Mouse (Mus musculus) spleen, postnatal 4 days (tissue): ENCODE measurements at regions not wholly inside any gene's neighbourhood (a gene's known extent, or its start where the extent isn't known, plus 50 kb on each side); places are given as distances from the start of the nearest gene placed in this dataset.
A peak's percentile ranks its signal among the peaks of the same experiment; 100 is the strongest.
"Not testable (repeated sequence)": the region's sequence is repeated elsewhere in the genome, so short reads cannot be mapped to it uniquely, and the experiment has no call there.

ENCODE experiments used
- DNase-seq, 2 experiments: peaks; one replicate each; pipeline ENCODE4 v3.0.0; 2022; ENCODE audit warnings: low spot score in 2 of 2

DNA sequence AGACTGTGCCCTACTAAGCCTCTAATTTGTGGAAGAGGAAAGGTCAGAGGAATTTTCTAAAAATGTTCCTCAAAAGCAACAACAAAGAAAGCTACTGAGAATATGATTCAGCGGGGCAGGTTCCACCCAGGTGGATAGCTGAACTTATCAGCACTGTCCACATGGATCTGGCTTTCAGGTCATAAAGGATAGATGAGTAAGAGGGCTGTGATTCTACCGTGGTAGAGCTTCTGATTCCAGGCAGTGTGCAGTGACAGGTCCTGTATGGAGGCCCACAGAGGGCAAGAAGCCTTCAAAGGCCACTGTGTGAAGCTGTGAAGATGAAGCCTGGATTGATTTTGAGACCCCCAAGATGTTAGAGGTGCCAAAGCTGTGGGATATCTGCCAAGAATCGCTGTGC, 51.8 kb downstream of the Teddm3 start:
- DNase-seq, result not testable (repeated sequence)

- DNase-seq, result not testable (repeated sequence)
Observed at GRCm38 (mm10) chr16:21100126-21100525, 53.7 kb downstream of the Teddm3 start.

- DNase-seq, result no peak
Observed at GRCm38 (mm10) chr16:21074779-21075148, 79.0 kb downstream of the Teddm3 start.

- DNase-seq, result not testable (repeated sequence)
Observed at GRCm38 (mm10) chr16:21074082-21074778, 79.6 kb downstream of the Teddm3 start.

DNA sequence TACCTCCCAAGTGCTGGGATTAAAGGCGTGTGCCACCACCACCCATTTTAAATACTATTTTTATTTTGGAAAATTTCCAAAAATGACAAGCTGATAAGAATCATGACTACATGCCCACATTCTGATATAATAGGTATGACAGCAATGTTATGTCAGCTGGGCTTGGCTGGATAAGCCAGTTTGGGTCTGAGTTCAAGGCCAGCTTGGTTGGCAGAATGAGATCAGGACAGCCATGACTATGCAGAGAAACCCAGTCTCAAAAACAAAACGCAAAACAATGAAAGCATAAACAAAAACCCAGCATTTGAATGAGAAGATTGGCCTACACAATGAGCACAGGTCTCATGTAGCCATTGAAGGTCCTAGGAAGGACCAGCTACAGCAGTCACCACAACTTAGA, 93.6 kb downstream of the Teddm3 start:
- no peak for DNase-seq

DNA sequence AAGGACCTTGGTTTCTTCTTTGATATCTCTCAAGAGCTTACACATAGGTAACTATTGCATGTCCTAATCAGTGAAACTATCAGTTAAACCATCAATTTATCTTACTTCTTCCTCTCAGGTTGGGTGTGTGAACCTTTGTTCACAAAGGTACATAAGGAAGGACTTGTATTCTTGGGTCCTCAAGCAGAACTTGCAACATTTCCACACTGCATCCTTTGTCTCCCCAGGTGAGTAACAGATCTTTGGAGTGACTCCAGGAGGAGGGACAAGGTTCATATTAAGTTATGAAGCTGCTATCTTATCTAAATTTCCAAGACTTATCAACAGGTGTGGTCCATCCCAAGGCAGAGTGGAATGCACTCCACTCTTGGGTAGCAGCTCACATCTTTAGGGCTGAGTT, 99.0 kb downstream of the Teddm3 start:
- no peak for DNase-seq

- DNase-seq, result not testable (repeated sequence)
Observed at GRCm38 (mm10) chr16:21022087-21022486, 131.7 kb downstream of the Teddm3 start.

GRCm38 (mm10) chr16:21004871-21005270, 148.9 kb downstream of the Teddm3 start:
- DNase-seq, result no peak

DNA sequence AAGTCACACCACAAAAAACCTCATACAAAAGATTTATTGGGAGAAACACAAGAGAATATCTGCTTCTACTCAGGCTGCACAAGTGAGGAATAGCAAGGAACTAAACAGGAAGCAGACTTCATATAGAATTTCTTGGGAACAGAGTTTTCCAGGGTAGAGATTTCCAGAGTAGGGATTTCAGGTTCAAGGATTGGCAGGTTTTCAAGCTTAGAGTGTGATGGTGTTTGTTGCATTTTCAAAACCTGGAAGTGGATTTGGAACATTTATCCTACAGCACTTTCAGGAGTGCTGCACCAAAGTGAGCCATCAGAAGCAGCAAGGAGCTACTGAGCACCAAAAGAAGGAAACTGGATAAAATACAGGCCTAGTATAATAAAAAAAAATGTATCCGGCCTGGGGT, 152.7 kb downstream of the Teddm3 start:
- no peak for DNase-seq

GRCm38 (mm10) chr16:20990524-20990923, 163.3 kb downstream of the Teddm3 start:
- no peak for DNase-seq

DNA sequence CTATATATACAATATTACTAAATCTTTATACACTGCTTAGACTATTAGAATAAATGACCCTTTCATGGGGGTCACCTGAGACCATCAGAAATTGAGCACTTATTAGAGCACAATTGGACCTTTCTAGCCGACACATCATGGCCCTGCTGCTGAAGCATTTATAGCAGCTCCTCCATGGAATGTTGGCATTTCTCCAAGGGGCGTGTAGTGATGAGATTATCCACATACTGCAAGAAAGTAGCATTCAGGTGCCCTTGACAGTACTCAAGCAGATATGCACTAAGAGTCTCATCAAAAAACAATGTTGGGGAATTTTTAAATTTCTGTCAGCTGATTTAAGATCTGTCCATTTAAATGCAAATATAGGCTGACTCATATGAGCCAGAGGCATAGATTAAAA, 178.4 kb downstream of the Teddm3 start:
- DNase-seq, result no peak

- DNase-seq, result no peak
Observed at GRCm38 (mm10) chr16:20972442-20972841, 181.4 kb downstream of the Teddm3 start.

DNA sequence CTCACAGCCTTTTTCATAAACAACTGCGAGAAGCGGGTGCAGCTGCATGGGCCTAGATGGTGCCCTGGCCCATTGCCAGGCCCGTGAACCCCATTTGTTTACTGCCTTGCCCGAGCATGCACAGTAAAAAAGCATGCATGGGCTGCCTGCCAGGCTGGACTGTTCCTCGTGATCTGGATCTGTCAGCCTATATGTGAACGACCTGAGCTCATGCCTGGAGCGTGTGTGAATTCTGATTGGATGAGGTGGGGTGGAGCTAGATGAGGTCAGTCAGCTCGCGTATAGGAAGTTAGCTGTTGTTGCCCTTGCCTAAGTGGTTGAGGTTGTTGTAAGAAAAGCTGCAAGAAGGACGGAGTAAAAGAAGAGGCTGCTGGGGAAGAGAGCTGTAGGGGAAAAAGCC, 194.9 kb downstream of the Teddm3 start:
- peak in 1 of 2 experiments; percentile 54 for DNase-seq

DNA sequence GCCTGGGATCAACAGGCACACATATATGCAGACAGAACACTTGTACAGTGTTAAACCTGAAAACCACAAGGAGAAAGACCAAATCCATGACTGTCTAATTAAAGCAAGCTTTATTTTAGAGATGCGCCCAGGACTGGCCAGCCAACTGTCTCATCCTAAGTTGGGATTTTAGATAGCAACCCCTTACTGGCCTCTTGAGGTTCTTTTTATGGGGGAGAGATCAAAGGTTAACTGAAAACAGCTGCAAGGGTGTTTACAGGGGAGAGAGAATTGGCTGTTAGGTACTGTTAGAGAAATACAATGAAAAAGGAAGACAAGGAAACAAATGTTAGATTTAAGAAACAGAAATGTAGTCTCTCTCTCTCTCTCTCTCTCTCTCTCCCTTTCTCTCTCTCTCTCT, 202.4 kb upstream of the Thpo start:
- DNase-seq, result no peak

DNA sequence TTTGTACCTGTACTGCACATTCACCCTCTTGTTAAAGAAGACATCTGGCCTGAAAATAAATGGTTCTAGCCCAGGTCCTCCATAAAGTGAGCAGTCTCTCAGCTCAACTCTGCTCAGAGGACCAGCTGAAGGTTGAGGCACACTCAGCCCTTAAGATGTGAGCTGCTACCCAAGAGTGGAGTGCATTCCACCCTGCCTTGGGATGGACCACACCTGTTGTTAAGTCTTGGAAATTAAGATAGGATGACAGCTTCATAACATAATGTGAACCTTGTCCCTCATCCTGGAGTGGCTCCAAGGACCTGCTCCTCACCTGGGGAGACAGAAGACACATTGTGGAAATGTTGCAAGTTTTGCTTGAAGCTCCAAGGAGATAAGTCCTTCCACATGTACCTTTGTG, 200.5 kb upstream of the Thpo start:
- DNase-seq, result peak in 1 of 2 experiments; percentile 14

- peak in 1 of 2 experiments; percentile 16 for DNase-seq
Observed at GRCm38 (mm10) chr16:20930003-20930402, 195.7 kb upstream of the Thpo start.

- not testable (repeated sequence) for DNase-seq
Observed at GRCm38 (mm10) chr16:20925776-20926175, 191.5 kb upstream of the Thpo start.

GRCm38 (mm10) chr16:20910864-20911263, 176.6 kb upstream of the Thpo start:
- DNase-seq, result not testable (repeated sequence)

DNA sequence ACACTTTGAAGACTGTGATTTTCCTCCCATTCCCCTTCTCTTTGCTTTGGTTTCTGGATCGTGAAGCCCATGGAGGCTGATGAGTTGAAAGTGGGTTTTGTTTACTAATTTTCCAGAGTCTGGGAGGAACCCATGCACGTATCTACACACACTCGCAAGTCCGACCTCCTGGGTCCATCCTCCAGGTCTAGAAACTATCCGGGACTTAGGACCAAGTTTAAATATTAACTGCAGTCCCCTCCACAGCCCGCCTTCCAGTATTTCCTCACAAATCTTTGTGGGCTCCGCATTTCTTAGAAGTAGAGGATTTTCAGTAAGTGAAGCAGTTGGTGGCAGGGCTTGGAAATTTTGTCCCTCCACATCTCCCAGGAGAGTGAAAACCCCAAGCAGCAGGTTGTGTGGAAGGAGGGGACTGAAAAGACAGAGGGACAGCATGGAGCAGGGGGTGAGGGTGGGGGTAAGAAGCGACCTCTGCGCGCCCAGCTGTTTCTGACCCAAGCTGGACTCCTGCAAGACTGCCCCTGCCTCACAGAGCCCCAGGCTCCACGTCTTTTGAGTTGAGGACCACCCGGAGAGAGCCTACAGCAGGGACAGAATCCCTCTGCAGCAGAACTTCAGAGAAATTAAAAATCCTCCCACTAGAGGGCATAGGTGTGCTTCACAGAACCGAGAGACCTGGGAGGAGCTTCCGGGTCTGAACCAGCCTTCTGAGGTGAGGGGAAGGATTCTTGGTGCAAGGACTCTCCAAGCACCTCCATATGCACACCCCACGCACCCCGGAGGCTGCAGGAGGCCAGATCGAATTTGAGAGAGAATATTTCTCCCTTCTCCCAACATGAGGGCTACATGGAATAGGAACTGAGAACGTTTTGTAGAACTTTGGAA, 174.4 kb upstream of the Thpo start:
- DNase-seq, result peak in 1 of 2 experiments; percentile 11

GRCm38 (mm10) chr16:20895734-20896133, 161.4 kb upstream of the Thpo start:
- no peak for DNase-seq

DNA sequence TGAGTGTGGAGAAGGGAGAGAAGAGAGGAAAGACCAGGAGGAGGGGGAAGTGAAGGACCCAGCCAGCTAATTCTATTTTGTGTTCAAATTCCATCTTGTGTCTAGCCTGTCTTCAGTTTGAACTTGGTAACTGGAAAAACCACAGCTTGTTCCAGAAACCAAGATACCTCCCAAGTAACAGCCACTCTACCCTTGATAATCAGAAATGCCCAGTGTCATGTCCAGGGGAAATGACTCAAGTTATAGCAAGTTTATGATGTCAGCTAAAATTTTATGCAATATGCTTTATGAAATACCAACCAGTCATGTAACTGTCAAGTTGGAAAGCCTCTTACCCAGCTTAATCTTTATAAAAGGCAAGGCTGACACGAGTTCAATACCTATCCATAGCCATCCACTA, 137.4 kb upstream of the Thpo start:
- DNase-seq, result no peak

- DNase-seq, result no peak
Observed at GRCm38 (mm10) chr16:20866771-20867170, 132.5 kb upstream of the Thpo start.

DNA sequence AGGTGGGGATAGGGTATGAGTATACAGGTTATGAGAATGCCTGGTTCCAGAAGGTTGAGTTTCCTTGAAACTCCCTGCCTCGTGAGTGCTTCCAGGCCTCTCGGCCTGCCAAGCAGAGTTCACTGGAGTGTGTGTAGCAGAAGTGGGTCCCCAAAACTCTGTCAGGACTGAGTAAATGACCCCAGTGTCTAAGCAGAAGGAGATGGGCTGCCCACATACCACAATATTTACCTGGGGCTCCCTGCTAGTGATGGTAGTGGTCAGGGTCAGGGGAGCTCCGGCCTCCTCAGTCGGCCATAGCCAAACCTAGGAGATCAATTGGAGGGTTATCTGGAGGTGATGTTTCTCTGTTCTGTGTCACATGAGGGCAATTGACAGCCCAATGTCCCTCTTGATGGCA, 126.9 kb upstream of the Thpo start:
- DNase-seq, result no peak
